Mouse (Mus musculus) ES-E14 (cell line): ENCODE results near the gene Itga3.

Source experiments
- HCFC1 ChIP-seq: IDR thresholded peaks from 2 replicates; pipeline ENCODE4 v1.6.1; 2012; ENCODE audit warnings: low read length, inconsistent platforms, borderline replicate concordance; ENCODE audit not compliant: insufficient read depth
- MAFK ChIP-seq: IDR thresholded peaks from 2 replicates; pipeline ENCODE4 v1.6.1; 2014; ENCODE audit warnings: mild to moderate bottlenecking, low read depth, low read length, inconsistent platforms; ENCODE audit not compliant: insufficient read depth
- ZNF384 ChIP-seq: IDR thresholded peaks from 2 replicates; pipeline ENCODE4 v1.6.1; 2012; ENCODE audit warnings: low read depth, low read length, inconsistent platforms

DNA sequence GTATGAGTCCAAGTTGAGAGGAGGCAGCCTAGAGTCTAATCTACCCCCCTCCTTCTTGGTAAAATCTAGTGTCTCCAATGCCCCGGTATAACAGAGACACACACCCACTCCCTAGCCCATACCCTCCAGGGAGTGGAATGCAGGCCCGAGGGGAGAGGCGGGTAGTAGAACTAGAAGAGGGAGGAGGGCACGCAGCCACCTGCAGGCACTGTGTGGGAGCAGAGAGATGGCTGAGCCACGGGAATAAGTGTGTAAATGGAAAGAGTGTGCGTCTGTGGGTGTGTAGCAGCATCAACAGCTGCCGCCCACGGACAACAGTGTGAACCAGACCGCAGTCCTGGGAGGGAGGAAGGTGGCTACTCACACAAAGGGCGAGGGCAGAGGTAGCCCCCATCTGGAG lies 41.7 kb downstream of the Itga3 start:
- TF ChIP-seq MAFK = no peak
- TF ChIP-seq ZNF384 = no peak
- no peak for TF ChIP-seq HCFC1
